Mouse (Mus musculus): Measurements from ENCODE around the gene Ddt.

DNA sequence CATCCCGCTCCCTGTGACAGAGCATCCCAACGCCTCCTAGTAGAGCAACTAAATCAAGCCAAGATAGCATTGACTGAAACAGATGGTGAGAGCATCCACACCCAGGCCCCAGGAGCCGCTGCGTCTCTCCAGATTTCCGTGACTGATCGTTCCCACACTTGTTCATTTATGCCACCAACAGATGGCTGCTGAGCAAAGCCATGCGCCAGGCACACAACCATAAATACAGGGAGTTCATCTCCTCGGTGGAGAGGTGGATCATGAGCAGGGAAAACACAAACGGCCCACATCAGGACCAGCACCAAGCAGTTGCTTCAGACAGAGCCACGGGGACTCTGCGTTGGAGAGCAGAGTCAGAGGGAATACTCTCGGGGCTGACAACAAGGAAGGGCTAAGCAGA is 29.8 kb downstream of the Ddt start:
- TF ChIP-seq POLR2A (IDR thresholded peaks at IDR 0.05; ENCODE audit: control insufficient read depth, extremely low read depth, insufficient read depth, low read length, poor library complexity) (no peak), CTCF (IDR thresholded peaks at IDR 0.05; ENCODE audit: borderline replicate concordance, control insufficient read depth, extremely low read depth, insufficient read depth, low read length, poor library complexity) (no peak)
